Mouse (Mus musculus) neural tube, embryonic 15.5 days (tissue): ENCODE measurements around the gene Rnf212. TPM values are rescaled to one million over a fixed set of nuclear protein-coding genes. Genes with fewer than 3 reads are reported as not detected.

ENCODE experiments used
- ATAC-seq: fragments of 200-750 bp; cut with Nextera tagmentation; 2 replicates; pipeline ENCODE4 v1.8.0; 2017; ENCODE audit warnings: mild to moderate bottlenecking, moderate TSS enrichment, moderate library complexity; ENCODE audit not compliant: low FRiP score
- H3K27ac ChIP-seq: fragments of 300-500 bp; sonication (generic); replicated peaks from 2 replicates; pipeline ENCODE4 v1.5.1; 2015; ENCODE audit warnings: mild to moderate bottlenecking, inconsistent platforms
- H3K27me3 ChIP-seq: fragments of 300-500 bp; sonication (generic); replicated peaks from 2 replicates; pipeline ENCODE4 v1.6.1; 2015; ENCODE audit warnings: inconsistent platforms
- H3K36me3 ChIP-seq: fragments of 300-500 bp; sonication (generic); 2 replicates; pipeline ENCODE4 v1.6.1; 2015; ENCODE audit warnings: inconsistent platforms
- H3K4me1 ChIP-seq: fragments of 300-500 bp; sonication (generic); 2 replicates; pipeline ENCODE4 v1.6.1; 2015; ENCODE audit warnings: inconsistent platforms
- H3K4me2 ChIP-seq: fragments of 300-500 bp; sonication (generic); 2 replicates; pipeline ENCODE4 v1.6.1; 2015; ENCODE audit warnings: inconsistent platforms, mild to moderate bottlenecking, moderate library complexity
- H3K4me3 ChIP-seq: fragments of 300-500 bp; sonication (generic); replicated peaks from 2 replicates; pipeline ENCODE4 v1.5.1; 2015; ENCODE audit warnings: mild to moderate bottlenecking, inconsistent platforms
- H3K9ac ChIP-seq: fragments of 300-500 bp; sonication (generic); replicated peaks from 2 replicates; pipeline ENCODE4 v1.6.1; 2015; ENCODE audit warnings: mild to moderate bottlenecking, inconsistent platforms
- H3K9me3 ChIP-seq: fragments of 300-500 bp; sonication (generic); replicated peaks from 2 replicates; pipeline ENCODE4 v1.6.1; 2016; ENCODE audit warnings: inconsistent platforms
- WGBS: fragments of 180-500 bp; shearing (Covaris S2); methylation state at CpG from one replicate; pipeline ENCODE4 v1.1.7; 2015; ENCODE audit warnings: mixed read lengths; 5-methylcytosine and 5-hydroxymethylcytosine counted together
- polyA plus RNA-seq: library from polyadenylated mRNA; unstranded; fragments of >200 nt; fragmentation: Nextera tagmentation; extraction: Ambion mirVana; gene quantifications from 2 replicates; pipeline ENCODE4 v1.2.1, GENCODE M21; 2015

Rnf212 gene
- polyA plus RNA-seq, 1 experiment from 2014 or later: not detected

DNA sequence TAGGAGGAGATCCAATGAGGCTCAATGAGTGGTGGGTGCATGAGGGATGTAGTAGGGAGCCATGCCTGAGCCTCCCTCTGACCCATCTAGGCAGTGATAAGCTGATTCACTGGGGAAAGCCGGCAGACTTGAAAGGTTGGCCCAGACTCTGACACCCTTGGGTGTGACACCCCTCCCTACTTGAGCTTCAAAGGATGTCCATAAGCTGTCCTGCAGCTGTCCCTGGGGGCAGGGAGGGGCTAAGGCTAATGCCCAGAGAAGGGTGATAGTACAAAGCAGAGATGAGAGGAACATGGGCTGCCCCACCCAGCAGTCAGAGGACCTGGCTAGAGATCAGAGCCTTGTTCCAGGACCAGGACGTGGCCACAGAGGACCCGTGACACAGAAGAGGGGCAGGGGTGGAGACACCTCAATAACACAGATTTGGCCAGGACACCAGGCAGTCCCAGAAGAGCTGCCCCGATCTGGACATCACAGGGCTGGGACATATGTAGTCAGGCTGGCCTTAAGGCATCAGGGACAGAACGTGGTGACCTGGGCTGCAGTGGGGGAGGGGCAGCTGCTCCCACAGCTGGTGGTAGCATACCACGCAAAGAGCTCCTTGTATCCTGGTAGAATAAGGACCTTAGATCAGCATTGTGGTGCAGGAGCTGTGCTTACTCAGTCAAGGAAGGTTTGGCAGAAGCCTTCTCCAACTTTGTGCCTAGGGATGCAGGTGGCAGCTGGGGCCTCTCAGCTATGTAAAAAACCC, 65.6 kb downstream of the Rnf212 start:
- Histone ChIP-seq H3K9me3 (no peaks in the 10 kb centered on the region), H3K36me3 (no peaks in the 10 kb centered on the region), H3K9ac (no peak overlapping the region), H3K27me3 (no peaks in the 10 kb centered on the region), H3K4me2 (no peak overlapping the region), H3K27ac (no peak overlapping the region), H3K4me3 (no peak overlapping the region), H3K4me1 (0 out of 2 replicates have a peak, but pooled peaks cover 3% of the 10 kb centered on the region)
- no peak for ATAC-seq
- WGBS: 61% methylated on average over 6 of the region's 6 CpGs

DNA sequence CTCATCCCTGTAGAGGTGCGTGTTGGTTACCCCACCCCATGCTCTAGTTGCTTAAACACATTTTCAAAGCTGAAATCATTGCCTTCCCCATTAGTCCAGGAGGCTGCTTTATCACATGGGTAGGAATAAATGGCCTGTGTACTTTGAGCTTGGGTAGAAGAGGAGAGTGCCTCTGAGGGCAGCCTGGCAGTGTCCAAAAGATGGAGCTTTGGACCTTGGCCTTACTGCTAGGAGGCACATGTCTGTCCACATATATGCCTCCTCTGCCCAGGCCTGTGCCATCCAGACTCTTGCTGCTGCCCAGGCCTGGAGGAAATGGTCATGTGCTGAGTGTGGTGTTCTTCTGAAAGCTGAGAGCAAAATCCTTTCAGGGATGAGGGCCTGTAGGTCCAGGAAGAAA, 66.4 kb downstream of the Rnf212 start:
- Histone ChIP-seq H3K9ac (no peak overlapping the region), H3K36me3 (no peaks in the 10 kb centered on the region), H3K4me2 (no peak overlapping the region), H3K27me3 (no peaks in the 10 kb centered on the region), H3K27ac (no peak overlapping the region), H3K9me3 (no peaks in the 10 kb centered on the region), H3K4me1 (no peaks in the 10 kb centered on the region), H3K4me3 (no peak overlapping the region)
- no peak for ATAC-seq
- 90% methylated on average over 1 of the region's 1 CpGs for WGBS

DNA sequence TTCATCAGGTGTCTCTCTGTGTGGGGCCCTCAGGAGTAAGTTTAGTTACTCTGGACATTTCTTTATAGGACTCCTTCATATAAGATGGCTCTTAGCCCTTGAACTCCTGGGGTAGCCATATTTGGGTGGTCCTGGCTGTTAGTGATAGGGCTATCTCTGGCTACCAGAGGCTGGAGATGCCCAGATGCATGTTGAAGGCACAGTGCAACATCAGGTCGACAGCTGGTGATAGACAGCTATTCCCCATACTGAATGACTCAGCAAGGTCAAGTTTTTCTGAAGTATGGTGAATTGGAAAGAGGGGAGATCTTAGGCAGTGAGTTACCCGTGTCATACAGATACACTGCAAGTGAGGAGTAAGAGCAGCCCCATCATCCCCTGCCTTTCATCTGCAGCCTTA, 67.0 kb downstream of the Rnf212 start:
- Histone ChIP-seq H3K4me2 (no peak overlapping the region), H3K9me3 (no peaks in the 10 kb centered on the region)

DNA sequence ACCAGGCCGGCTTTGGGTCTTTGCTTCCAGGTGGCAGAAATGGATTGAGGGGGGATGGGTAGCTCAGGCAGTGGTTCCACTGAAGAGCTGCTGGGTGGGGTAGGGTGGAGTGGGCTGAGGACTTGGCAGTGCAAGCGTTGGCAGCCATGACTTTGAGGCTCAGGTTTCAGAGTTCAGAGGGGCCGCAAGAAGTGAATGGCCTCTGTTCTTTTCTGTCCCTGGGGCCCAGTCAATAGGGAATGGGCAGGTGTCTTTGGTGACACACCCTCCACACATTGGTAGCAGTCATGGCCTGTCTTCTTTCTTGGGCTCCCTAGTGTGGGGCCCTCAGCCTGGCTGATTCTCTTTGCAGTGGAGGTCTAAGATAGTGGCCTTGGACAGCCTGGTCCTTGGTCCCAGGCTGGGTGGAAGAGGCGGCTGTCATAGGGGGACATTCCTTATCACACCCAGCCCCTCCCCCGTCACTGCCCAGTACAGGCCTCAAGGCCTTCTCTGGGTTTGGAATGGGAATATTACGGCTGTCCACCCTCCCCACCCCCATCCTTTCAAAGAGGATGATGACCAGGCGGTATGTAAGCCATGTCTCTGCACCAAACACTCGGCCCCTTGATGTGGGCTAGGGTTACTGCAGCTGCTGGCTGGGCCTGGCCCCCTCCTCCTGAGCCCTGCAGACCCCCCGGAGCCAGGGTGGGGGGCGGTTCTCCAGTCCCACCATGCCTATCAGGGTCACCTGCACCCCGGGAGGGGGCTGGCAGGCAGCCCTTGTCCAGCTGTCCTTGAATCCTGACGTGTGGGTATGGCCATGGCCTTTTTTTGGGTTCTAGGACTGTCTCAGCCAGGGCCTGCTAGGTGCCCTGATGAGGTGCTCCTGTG, 70.8 kb downstream of the Rnf212 start:
- no peaks in the 10 kb centered on the region for H3K9me3 ChIP-seq
- H3K4me1 ChIP-seq: no peaks in the 10 kb centered on the region
- no peak overlapping the region for H3K9ac ChIP-seq
- H3K4me2 ChIP-seq: no peak overlapping the region
- no peak overlapping the region for H3K27ac ChIP-seq
- 80% methylated on average over 12 of the region's 12 CpGs for WGBS
- H3K4me3 ChIP-seq: no peak overlapping the region
- no peak for ATAC-seq
- H3K36me3 ChIP-seq: no peaks in the 10 kb centered on the region
- H3K27me3 ChIP-seq: no peaks in the 10 kb centered on the region

More for the DNA sequence above, 67.0 kb downstream of the Rnf212 start:
- H3K27ac ChIP-seq: no peak overlapping the region
- no peak for ATAC-seq
- H3K9ac ChIP-seq: no peak overlapping the region
- 85% methylated on average over 2 of the region's 2 CpGs for WGBS
- no peak overlapping the region for H3K4me3 ChIP-seq
- H3K4me1 ChIP-seq: no peaks in the 10 kb centered on the region
- H3K36me3 ChIP-seq: no peaks in the 10 kb centered on the region
- H3K27me3 ChIP-seq: no peaks in the 10 kb centered on the region

DNA sequence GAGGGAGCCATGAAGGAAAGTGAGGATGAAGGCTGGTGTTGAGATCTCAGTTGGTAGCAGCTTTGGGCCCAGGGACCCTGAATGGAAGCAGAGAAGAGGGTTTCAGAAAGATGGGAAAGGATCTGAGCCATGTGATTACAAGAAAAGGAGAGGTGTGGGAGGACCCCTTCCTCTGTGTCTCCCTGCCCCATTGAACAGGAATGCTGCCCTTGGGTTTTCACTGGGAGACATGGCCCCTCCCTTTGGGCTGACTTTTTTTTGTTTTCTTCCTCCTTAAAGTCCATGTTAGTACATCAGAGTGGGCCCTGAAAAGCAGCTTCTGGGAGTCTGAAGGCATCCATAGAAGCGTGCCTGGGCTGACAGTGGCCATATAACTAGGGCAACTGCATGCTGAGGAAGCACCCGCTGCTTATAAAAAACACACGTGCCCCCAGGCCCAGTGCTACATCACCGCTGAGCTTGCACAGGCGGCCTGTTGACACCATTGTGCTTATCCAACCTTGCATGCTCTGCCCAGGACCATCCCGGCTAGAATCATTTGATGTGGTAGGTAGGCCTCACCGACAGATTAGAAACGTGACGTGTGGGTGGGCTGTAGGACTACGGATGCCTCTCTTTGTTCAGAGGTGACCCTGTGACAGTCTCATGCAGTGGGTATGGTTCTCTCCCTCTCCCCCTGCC, 73.3 kb downstream of the Rnf212 start:
- ATAC-seq: no peak
- H3K27me3 ChIP-seq: no peaks in the 10 kb centered on the region
- no peak overlapping the region for H3K27ac ChIP-seq
- no peak overlapping the region for H3K9ac ChIP-seq
- peaks cover 17% of the 10 kb centered on the region for H3K4me1 ChIP-seq
- WGBS: 69% methylated on average over 10 of the region's 10 CpGs
- no peaks in the 10 kb centered on the region for H3K9me3 ChIP-seq
- H3K4me3 ChIP-seq: no peak overlapping the region
- no peaks in the 10 kb centered on the region for H3K36me3 ChIP-seq
- no peak overlapping the region for H3K4me2 ChIP-seq

DNA sequence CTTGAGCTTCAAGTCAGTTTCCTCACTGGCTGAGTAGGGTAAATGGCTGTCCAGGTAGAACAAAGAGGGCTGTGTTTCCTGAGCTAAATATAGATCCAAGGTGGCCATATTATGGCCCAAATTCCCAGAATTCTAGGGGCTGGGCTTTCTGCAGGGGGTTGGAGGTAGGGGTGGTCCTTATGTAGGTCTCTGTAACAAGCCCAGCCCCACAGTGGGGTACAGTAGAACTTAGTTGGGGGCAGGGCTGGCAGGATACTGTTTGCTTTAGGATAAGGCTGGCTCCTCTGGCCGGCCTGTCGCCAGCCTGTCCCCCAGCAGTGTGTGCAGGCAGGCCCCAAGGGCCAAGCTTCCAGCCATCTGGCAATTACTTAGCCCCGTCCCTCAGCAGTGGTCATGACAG, 74.4 kb downstream of the Rnf212 start:
- H3K27me3 ChIP-seq: no peaks in the 10 kb centered on the region; the same call in 1 of the 2 replicates
- H3K27ac ChIP-seq: no peak overlapping the region
- peaks cover 27% of the 10 kb centered on the region for H3K4me1 ChIP-seq
- H3K36me3 ChIP-seq: no peaks in the 10 kb centered on the region
- ATAC-seq: no peak
- WGBS: 68% methylated on average over 3 of the region's 3 CpGs
- H3K9me3 ChIP-seq: no peaks in the 10 kb centered on the region
- H3K4me2 ChIP-seq: no peak overlapping the region
- no peak overlapping the region for H3K4me3 ChIP-seq
- no peak overlapping the region for H3K9ac ChIP-seq

DNA sequence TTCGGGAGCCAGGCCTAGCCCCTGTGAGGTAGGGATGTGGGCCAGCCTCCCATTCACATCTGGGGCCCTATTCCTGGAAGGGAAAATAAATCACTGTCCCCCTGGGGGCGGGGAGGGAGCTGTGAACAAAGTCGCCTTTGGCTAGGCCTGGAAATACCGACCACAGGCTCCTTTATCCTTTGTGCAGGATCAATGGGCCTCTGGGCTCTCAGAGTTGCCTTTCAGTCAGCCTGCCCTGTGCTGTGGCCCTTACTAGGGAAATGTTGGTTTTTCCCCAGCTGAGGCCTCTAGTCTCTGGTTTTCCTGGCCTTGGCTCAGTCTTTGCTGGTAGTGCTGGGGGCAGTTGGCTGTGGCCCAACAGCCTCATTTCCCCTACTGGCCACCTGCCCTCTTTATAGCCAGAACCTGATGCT, 77.4 kb downstream of the Rnf212 start:
- no peaks in the 10 kb centered on the region for H3K9me3 ChIP-seq
- no peaks in the 10 kb centered on the region for H3K36me3 ChIP-seq
- no peak overlapping the region for H3K4me3 ChIP-seq
- no peak overlapping the region for H3K4me2 ChIP-seq
- no peak overlapping the region for H3K9ac ChIP-seq
- peaks cover 18% of the 10 kb centered on the region for H3K27me3 ChIP-seq
- H3K27ac ChIP-seq: peak overlapping the region; percentile 73
- peak; percentile 18 for ATAC-seq
- WGBS: 23% methylated on average over 4 of the region's 4 CpGs
- H3K4me1 ChIP-seq: peaks cover 44% of the 10 kb centered on the region

DNA sequence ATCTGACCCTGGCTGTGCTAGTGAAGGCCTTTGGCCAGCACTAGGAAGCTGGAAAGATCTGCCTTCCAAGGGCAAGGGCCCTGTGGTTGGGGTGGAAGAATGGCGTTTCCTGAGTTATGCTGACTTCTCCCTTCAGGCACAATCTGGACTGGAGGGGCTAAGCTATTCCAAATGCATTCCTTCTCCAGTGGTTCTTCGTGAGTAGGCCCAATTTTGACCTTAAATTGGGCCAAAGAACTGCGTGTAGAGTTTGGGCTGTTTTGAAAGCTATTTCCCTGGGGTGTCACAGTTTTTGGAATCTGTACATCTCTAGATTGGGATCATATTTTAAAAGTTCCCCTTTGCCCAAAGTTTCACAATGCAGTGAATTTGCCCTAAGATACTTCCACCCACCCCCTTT, 78.2 kb downstream of the Rnf212 start:
- ATAC-seq: no peak

DNA sequence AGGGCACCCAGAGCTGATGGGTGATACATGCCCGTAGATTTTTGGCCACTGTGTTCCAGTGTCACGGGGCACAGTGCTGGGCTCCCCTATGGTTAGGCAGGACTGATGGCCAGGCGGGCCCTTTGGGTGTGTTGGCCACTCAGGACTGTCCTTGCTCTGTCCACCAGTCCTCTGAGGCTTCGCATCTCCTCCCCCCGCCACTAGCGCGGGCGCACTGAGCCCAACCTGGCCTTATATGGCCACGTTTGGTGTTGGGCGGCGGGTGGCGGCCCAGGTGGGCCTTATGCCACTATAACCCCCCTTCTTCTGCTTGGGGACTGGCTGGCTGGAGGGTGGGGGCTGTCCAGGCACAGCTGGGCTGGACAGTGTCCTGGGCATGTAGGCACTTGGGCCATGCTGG, 78.9 kb downstream of the Rnf212 start:
- Histone ChIP-seq H3K9ac (no peak overlapping the region), H3K4me2 (peak overlapping the region; percentile 98), H3K4me1 (peaks cover 44% of the 10 kb centered on the region), H3K4me3 (0 out of 2 replicates have a peak overlapping the region, but pooled peaks have one; percentile 69), H3K27ac (no peak overlapping the region), H3K36me3 (no peaks in the 10 kb centered on the region), H3K9me3 (no peaks in the 10 kb centered on the region), H3K27me3 (peaks cover 18% of the 10 kb centered on the region)
- 96% methylated on average over 12 of the region's 12 CpGs for WGBS
- no peak for ATAC-seq

More for the DNA sequence above, 78.2 kb downstream of the Rnf212 start:
- H3K9ac ChIP-seq: no peak overlapping the region
- H3K36me3 ChIP-seq: no peaks in the 10 kb centered on the region
- no peak overlapping the region for H3K4me3 ChIP-seq
- peak overlapping the region; percentile 11; the same call in 1 of the 2 replicates for H3K4me2 ChIP-seq
- H3K27me3 ChIP-seq: peaks cover 18% of the 10 kb centered on the region
- H3K4me1 ChIP-seq: peaks cover 44% of the 10 kb centered on the region
- no peaks in the 10 kb centered on the region for H3K9me3 ChIP-seq
- H3K27ac ChIP-seq: peak overlapping the region; percentile 72; the same call in 1 of the 2 replicates
- WGBS: 86% methylated on average over 3 of the region's 3 CpGs

DNA sequence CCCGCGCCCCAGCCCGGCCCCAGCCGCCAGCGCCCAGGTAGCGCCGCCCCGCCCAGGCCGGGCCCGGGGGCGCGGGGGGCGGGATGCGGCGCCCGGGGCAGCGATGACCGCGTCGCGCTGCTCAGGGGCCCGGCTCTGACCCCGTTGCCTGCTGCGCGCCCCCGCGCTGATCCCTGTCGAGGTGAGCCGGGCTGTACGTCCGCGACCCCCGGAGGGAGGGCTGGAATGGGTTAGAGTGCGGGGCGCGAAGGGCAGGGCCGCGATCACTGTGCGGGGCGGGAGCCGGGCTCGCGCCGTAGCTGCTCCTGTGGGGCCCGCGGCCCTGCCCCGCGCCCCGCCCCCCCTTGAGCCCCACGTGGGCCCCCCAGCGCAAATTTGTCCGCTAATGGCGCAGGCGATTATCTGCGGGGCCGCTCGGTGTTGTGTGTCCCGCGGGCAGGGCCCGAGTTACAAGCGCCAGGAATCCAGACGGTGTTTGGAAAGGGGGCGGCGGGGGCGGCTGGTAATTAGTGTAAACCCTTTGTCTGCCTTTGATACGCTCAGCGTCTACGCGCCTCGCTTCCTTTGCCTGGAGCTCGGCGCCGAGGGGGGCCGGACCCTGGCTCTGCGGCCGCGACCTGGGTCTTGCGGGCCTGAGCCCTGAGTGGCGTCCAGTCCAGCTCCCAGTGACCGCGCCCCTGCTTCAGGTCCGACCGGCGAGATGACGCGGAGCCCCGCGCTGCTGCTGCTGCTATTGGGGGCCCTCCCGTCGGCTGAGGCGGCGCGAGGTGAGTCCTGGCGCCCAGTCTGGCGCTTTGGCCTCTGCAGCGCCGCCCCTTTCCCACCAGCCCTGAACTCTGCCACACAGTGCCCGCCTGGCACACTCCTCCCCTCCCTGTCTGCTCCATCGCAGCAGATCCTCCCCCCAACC, 80.2 kb downstream of the Rnf212 start:
- H3K27ac ChIP-seq: 0 out of 2 replicates have a peak overlapping the region, but pooled peaks have one; percentile 18
- H3K4me2 ChIP-seq: peak overlapping the region; percentile 98
- H3K4me1 ChIP-seq: peaks cover 44% of the 10 kb centered on the region
- no peaks in the 10 kb centered on the region for H3K9me3 ChIP-seq
- 1% methylated on average over 79 of the region's 99 CpGs for WGBS
- peak; percentile 43 for ATAC-seq
- no peaks in the 10 kb centered on the region for H3K36me3 ChIP-seq
- H3K4me3 ChIP-seq: peak overlapping the region; percentile 69
- H3K9ac ChIP-seq: peak overlapping the region; percentile 47
- peaks cover 18% of the 10 kb centered on the region for H3K27me3 ChIP-seq
